8 mouse cellular contexts compared by ENCODE assay signal in the genomic region with DNA sequence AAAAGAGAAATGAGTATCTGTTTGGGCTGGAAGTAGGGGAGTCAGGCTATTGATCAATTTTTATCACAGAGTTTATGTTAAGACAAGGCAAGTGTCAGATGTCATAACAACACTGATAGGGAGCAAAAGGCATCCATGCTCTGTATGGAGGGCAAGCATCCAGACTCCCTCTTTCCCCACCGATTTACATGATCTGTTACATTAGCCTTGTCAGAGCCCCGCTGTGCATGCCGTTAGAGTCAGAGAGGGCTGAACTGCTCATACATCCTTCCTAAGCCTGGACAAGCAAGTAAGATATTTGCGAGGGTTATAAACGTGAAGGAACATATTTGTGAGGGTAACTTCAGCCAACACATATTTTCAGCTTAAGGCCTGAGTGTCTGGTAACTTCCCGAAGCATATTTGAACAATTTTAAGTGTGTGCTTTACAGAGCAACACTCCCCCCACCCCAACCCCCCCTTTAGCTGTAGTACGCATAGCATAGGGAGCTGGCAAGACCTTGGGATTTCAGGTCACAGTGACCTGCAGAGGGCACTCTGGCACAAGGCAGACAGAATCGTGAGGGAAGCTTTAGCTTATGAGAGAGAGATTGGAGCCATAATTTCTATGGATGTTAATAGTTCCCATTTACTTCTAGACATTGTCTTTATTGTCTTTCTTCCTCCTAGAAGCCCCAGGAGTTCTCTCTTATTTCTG.
DNase-seq lines count a peak whose midpoint lies in the region; ATAC-seq and TF ChIP-seq lines count a peak whose summit lies in the region.

No protein-coding gene starts in this region.

- H3K27me3 ChIP-seq in midbrain, embryonic 10.5 days (ENCODE audit: low read depth, poor library complexity, severe bottlenecking), result no peaks in the 10 kb centered on the region
- H3K27me3 ChIP-seq in midbrain, embryonic 13.5 days, result no peaks in the 10 kb centered on the region
- no peaks in the 10 kb centered on the region for H3K27me3 ChIP-seq in small intestine, adult 2 months (ENCODE audit: control insufficient read depth, insufficient read depth, low read length)

- no peak overlapping the region for H3K4me2 ChIP-seq in midbrain, embryonic 13.5 days (replicated peaks)

- no peaks in the 10 kb centered on the region for H3K9me3 ChIP-seq in midbrain, embryonic 10.5 days (replicated peaks)
- no peaks in the 10 kb centered on the region for H3K9me3 ChIP-seq in midbrain, embryonic 13.5 days

- H3K9ac ChIP-seq in midbrain, embryonic 13.5 days (replicated peaks), result no peak overlapping the region

- H3K36me3 ChIP-seq in midbrain, embryonic 10.5 days, result no peaks in the 10 kb centered on the region
- no peaks in the 10 kb centered on the region for H3K36me3 ChIP-seq in midbrain, embryonic 13.5 days
- H3K36me3 ChIP-seq in small intestine, adult 2 months (ENCODE audit: control insufficient read depth, insufficient read depth, low read length), result no peaks in the 10 kb centered on the region

- peak; percentile 36; the same call in 1 of the 2 replicates for TF ChIP-seq CTCF in small intestine, adult 2 months (IDR thresholded peaks at IDR 0.05; ENCODE audit: extremely low read depth, insufficient read length, insufficient replicate concordance, low read depth, low read length)

- WGBS in midbrain, embryonic 10.5 days, result 47% methylated on average over 8 of the region's 8 CpGs
- 44% methylated on average over 8 of the region's 8 CpGs for WGBS in midbrain, embryonic 13.5 days
- 14% methylated on average over 8 of the region's 8 CpGs for WGBS in large intestine, adult 2 months
- WGBS in small intestine, adult 2 months, result 21% methylated on average over 8 of the region's 8 CpGs

- DNase-seq in midbrain, embryonic 10.5 days (ENCODE audit: low spot score), result peak; percentile 18
- DNase-seq in c-Kit-positive CD71-negative TER-119-negative erythroid progenitor cells, embryonic 14.5 days (ENCODE audit: low read depth), result peak; percentile 3
- DNase-seq in fibroblast of lung, adult 2 months (ENCODE audit: low read depth), result peak; percentile 10
- peak; percentile 14 for DNase-seq in large intestine, adult 2 months (ENCODE audit: low read depth, low spot score)
- DNase-seq in lung, postnatal 14 days, result peak; percentile 21

- H3K4me1 ChIP-seq in midbrain, embryonic 10.5 days, result no peaks in the 10 kb centered on the region
- H3K4me1 ChIP-seq in midbrain, embryonic 13.5 days (replicated peaks), result no peaks in the 10 kb centered on the region
- H3K4me1 ChIP-seq in small intestine, adult 2 months (ENCODE audit: control insufficient read depth, insufficient read depth, insufficient read length, low read length), result no peaks in the 10 kb centered on the region

- H3K4me3 ChIP-seq in midbrain, embryonic 10.5 days, result no peak overlapping the region
- H3K4me3 ChIP-seq in midbrain, embryonic 13.5 days (replicated peaks), result no peak overlapping the region
- H3K4me3 ChIP-seq in small intestine, adult 2 months (ENCODE audit: low read depth, low read length), result no peak overlapping the region

- H3K27ac ChIP-seq in midbrain, embryonic 10.5 days (replicated peaks), result no peak overlapping the region
- H3K27ac ChIP-seq in midbrain, embryonic 13.5 days, result no peak overlapping the region
- H3K27ac ChIP-seq in small intestine, adult 2 months (ENCODE audit: insufficient read depth, low read depth, low read length), result no peak overlapping the region

- ATAC-seq in midbrain, embryonic 13.5 days, result no peak
- no peak for ATAC-seq in megakaryocyte-erythroid progenitor cell, adult 5-6 weeks (replicated peaks; ENCODE audit: low FRiP score, low TSS enrichment, poor library complexity, severe bottlenecking)

- no peak for TF ChIP-seq POLR2A in small intestine, adult 2 months (IDR thresholded peaks at IDR 0.05; ENCODE audit: low read depth, low read length)
